Comparison of ENCODE assay signal across 8 mouse cellular contexts in the genomic region with DNA sequence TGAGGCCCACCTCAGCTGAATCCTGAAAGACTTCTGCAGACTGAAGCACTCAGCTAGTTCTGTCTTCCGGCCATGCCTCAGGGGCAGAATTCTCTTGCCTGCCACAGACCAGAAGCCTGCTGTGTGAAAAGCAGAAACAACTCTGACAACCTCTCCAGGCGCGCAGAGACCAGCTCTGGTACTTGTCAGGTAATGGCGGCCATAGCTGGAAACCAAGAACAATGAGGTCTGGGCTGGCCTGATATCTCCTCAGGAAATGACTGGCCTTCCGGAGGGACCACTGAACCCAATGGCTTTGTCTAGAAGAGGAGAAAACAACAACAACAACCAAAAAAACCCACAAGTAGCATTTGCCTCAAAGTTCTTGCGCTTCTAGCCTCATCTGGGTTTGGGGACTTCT. TPM values are rescaled to one million over a fixed set of nuclear protein-coding genes. Genes with fewer than 3 reads are reported as not detected.
A peak's percentile ranks its signal among the peaks of the same experiment; 100 is the strongest.
DNase-seq lines count a peak whose midpoint lies in the region; ATAC-seq and TF ChIP-seq lines count a peak whose summit lies in the region.

No protein-coding gene starts in this region.

- H3K9me3 ChIP-seq in forebrain, embryonic 12.5 days, result no peaks in the 10 kb centered on the region
- H3K9me3 ChIP-seq in forebrain, embryonic 15.5 days, result no peaks in the 10 kb centered on the region
- H3K9me3 ChIP-seq in kidney, embryonic 14.5 days (ENCODE audit: control insufficient read depth, low read length), result no peaks in the 10 kb centered on the region

- H3K36me3 ChIP-seq in forebrain, embryonic 12.5 days (replicated peaks), result no peaks in the 10 kb centered on the region
- no peaks in the 10 kb centered on the region for H3K36me3 ChIP-seq in forebrain, embryonic 15.5 days
- peaks cover 2% of the 10 kb centered on the region; the same call in 1 of the 2 replicates for H3K36me3 ChIP-seq in heart, adult 2 months (ENCODE audit: control insufficient read depth, insufficient read depth, low read length)
- H3K36me3 ChIP-seq in kidney, embryonic 14.5 days (ENCODE audit: control insufficient read depth, insufficient read depth, low read length), result no peaks in the 10 kb centered on the region

- H3K27me3 ChIP-seq in forebrain, embryonic 12.5 days, result no peaks in the 10 kb centered on the region
- H3K27me3 ChIP-seq in forebrain, embryonic 15.5 days, result no peaks in the 10 kb centered on the region
- H3K27me3 ChIP-seq in heart, adult 2 months (ENCODE audit: control insufficient read depth, insufficient read depth, low read length), result no peaks in the 10 kb centered on the region
- H3K27me3 ChIP-seq in kidney, embryonic 14.5 days (ENCODE audit: control insufficient read depth, insufficient read depth, low read length), result no peaks in the 10 kb centered on the region

- H3K9ac ChIP-seq in forebrain, embryonic 12.5 days, result no peak overlapping the region
- H3K9ac ChIP-seq in forebrain, embryonic 15.5 days (replicated peaks), result no peak overlapping the region
- peak overlapping the region; percentile 64 for H3K9ac ChIP-seq in heart, adult 2 months (ENCODE audit: low read depth, low read length)
- H3K9ac ChIP-seq in kidney, embryonic 14.5 days (ENCODE audit: low read depth, low read length), result peak overlapping the region; percentile 38; the same call in 1 of the 2 replicates

- no peaks in the 10 kb centered on the region for H3K4me1 ChIP-seq in forebrain, embryonic 12.5 days
- H3K4me1 ChIP-seq in forebrain, embryonic 15.5 days, result no peaks in the 10 kb centered on the region
- H3K4me1 ChIP-seq in heart, adult 2 months (ENCODE audit: control insufficient read depth, insufficient read depth, low read length), result peaks cover 6% of the 10 kb centered on the region
- no peaks in the 10 kb centered on the region for H3K4me1 ChIP-seq in kidney, embryonic 14.5 days (ENCODE audit: control insufficient read depth, insufficient read depth, low read length)

- TF ChIP-seq CTCF in heart, adult 2 months (IDR thresholded peaks at IDR 0.05), result no peak

- no peak overlapping the region for H3K4me2 ChIP-seq in forebrain, embryonic 12.5 days
- H3K4me2 ChIP-seq in forebrain, embryonic 15.5 days (replicated peaks), result no peak overlapping the region
- H3K4me2 ChIP-seq in kidney, embryonic 14.5 days (replicated peaks; ENCODE audit: low read depth, low read length), result no peak overlapping the region

- intact Hi-C loops in heart, adult 2 months (cut with DNase I), result no loop called here

- H3K79me2 ChIP-seq in heart, adult 2 months (replicated peaks; ENCODE audit: control insufficient read depth, insufficient read depth, low read length), result no peaks in the 10 kb centered on the region

- peak overlapping the region; percentile 31; the same call in 1 of the 2 replicates for H3K27ac ChIP-seq in forebrain, embryonic 12.5 days
- no peak overlapping the region for H3K27ac ChIP-seq in forebrain, embryonic 15.5 days (replicated peaks)
- peak overlapping the region; percentile 96 for H3K27ac ChIP-seq in heart, adult 2 months
- H3K27ac ChIP-seq in kidney, embryonic 14.5 days (ENCODE audit: low read depth, low read length), result peak overlapping the region; percentile 76; the same call in 1 of the 2 replicates

- peak; percentile 93 for TF ChIP-seq EP300 in heart, adult 2 months (IDR thresholded peaks at IDR 0.05; ENCODE audit: insufficient read depth, low read depth, low read length)

- TF ChIP-seq POLR2A in heart, adult 2 months (IDR thresholded peaks at IDR 0.05; ENCODE audit: insufficient read depth, low read depth, low read length), result peak; percentile 97

- no peak for ATAC-seq in forebrain, embryonic 12.5 days (ENCODE audit: low FRiP score)
- ATAC-seq in forebrain, embryonic 15.5 days (replicated peaks), result no peak
- ATAC-seq in kidney, embryonic 14.5 days (ENCODE audit: low FRiP score, low TSS enrichment), result 0 out of 2 replicates have a peak, but pooled peaks have one; percentile 39
- ATAC-seq in megakaryocyte-erythroid progenitor cell, adult 5-6 weeks (replicated peaks; ENCODE audit: low FRiP score, low TSS enrichment, poor library complexity, severe bottlenecking), result no peak

- DNase-seq in heart, adult 2 months, result peak; percentile 73
- peak; percentile 70 for DNase-seq in lung, postnatal 10 days
- no peak for DNase-seq in spleen, postnatal 10 days (ENCODE audit: low spot score in 2 of 2)
- DNase-seq in embryo, embryonic 11 days, result no peak

- no peak overlapping the region for H3K4me3 ChIP-seq in forebrain, embryonic 12.5 days (replicated peaks)
- no peak overlapping the region for H3K4me3 ChIP-seq in forebrain, embryonic 15.5 days
- H3K4me3 ChIP-seq in heart, adult 2 months, result peak overlapping the region; percentile 51
- H3K4me3 ChIP-seq in kidney, embryonic 14.5 days (ENCODE audit: low read length), result peak overlapping the region; percentile 27

- 87% methylated on average over 6 of the region's 6 CpGs for WGBS in forebrain, embryonic 12.5 days
- WGBS in forebrain, embryonic 15.5 days, result 88% methylated on average over 6 of the region's 6 CpGs
- WGBS in heart, adult 2 months, result 50% methylated on average over 6 of the region's 6 CpGs
- WGBS in kidney, embryonic 14.5 days, result 78% methylated on average over 6 of the region's 6 CpGs

RNA-seq across cellular contexts. Expression of gene Pecam1, which starts 35.4 kb away (rescaled TPM):
- polyA plus RNA-seq in forebrain, embryonic 12.5 days (2016; fragmentation: Nextera tagmentation; extraction: Ambion mirVana), result 14.8 and 15.5 TPM in 2 replicates
- 12.1 and 14.3 TPM in 2 replicates for polyA plus RNA-seq in forebrain, embryonic 15.5 days (2015; fragmentation: Nextera tagmentation; extraction: Ambion mirVana)
- total RNA-seq in heart, adult 2 months (2021), result 100 to 1,000 TPM; 114 to 123 TPM
- 78.3 and 130 TPM in 2 replicates for polyA plus RNA-seq in heart, adult 2 months (2012; rRNA removed)
- 36.2 and 46.8 TPM in 2 replicates for polyA plus RNA-seq in kidney, embryonic 14.5 days (2014; fragmentation: Nextera tagmentation; extraction: Ambion mirVana)
- total RNA-seq in megakaryocyte-erythroid progenitor cell, adult 5-6 weeks (2014; fragmentation: Nextera tagmentation), result 9.2 and 11.1 TPM in 2 replicates
- total RNA-seq in megakaryocyte-erythroid progenitor cell, adult 5-6 weeks (2017), result 8.8 and 14.6 TPM in 2 replicates

RNA-seq across cellular contexts. Expression of gene Milr1, which starts 36.0 kb away (rescaled TPM):
- 0.91 and 0.95 TPM in 2 replicates for polyA plus RNA-seq in forebrain, embryonic 12.5 days (2016; fragmentation: Nextera tagmentation; extraction: Ambion mirVana)
- 0.52 and 1.2 TPM in 2 replicates for polyA plus RNA-seq in forebrain, embryonic 15.5 days (2015; fragmentation: Nextera tagmentation; extraction: Ambion mirVana)
- total RNA-seq in heart, adult 2 months (2021), result 1 to 10 TPM in 1 of 2 experiments, under 1 TPM in 1; 0.93 to 1.4 TPM
- 0.29 and 0.56 TPM in 2 replicates for polyA plus RNA-seq in heart, adult 2 months (2012; rRNA removed)
- polyA plus RNA-seq in kidney, embryonic 14.5 days (2014; fragmentation: Nextera tagmentation; extraction: Ambion mirVana), result 1.0 and 1.1 TPM in 2 replicates
- 1.3 and 2.7 TPM in 2 replicates for total RNA-seq in megakaryocyte-erythroid progenitor cell, adult 5-6 weeks (2014; fragmentation: Nextera tagmentation)
- total RNA-seq in megakaryocyte-erythroid progenitor cell, adult 5-6 weeks (2017), result 3.4 and 3.5 TPM in 2 replicates

Comparison
In these comparisons a context has a peak if more than half of its experiments do, and no peak if none do; other contexts are left out.
1. H3K4me3 ChIP-seq: peak in heart, adult 2 months (single experiment) and kidney, embryonic 14.5 days (single experiment); none in forebrain, embryonic 12.5 days (single experiment) and forebrain, embryonic 15.5 days (single experiment).
2. H3K9ac ChIP-seq: peak in heart, adult 2 months (single experiment) and kidney, embryonic 14.5 days (single experiment); none in forebrain, embryonic 12.5 days (single experiment) and forebrain, embryonic 15.5 days (single experiment).
3. DNase-seq: peak in heart, adult 2 months (2 of 2) and lung, postnatal 10 days (single experiment); none in spleen, postnatal 10 days (0 of 2) and embryo, embryonic 11 days (single experiment).